Comparison of ENCODE assay signal across 19 mouse cellular contexts in the genomic region with DNA sequence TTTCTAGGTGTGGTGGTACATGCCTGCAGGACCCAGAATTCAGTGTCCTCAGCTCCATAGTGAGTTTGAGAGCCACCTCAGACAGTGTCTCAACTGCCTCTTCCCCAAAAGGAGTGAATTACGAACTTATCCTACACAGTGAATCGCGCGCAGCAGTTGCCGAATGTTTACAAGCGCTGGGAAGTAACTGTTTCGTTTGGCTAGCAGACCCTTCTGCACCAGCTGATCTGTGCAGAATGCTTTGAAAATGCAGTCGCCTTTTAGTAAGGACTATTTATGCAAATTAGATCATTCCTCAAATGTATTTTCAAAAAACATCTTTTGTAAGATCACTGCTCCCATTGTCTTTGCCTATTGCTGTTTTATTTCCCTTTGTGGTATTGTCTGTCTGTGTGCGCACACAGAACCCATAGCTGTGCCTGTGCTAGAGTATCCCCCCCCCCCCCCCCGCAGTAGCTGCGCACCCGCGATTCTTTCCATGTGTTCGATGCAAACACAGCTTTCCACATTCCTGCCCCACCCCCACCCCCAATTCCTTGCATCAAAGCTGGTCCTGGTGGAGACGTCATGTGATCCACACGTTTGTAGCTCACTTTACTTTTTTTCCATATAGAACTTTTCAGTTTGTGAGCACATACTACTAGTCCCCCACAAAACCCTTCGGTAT.
DNase-seq lines count a peak whose midpoint lies in the region; ATAC-seq lines count a peak whose summit lies in the region.
"Had no signal": no experiment of that assay in that cellular context is flagged by ENCODE, and none has a peak within 500 bp of the region (broad histone marks: within the 10 kb centered on the region; RNA-seq: fewer than 3 reads in every experiment).

No protein-coding gene starts in this region.

- ATAC-seq in midbrain, embryonic 11.5 days (ENCODE audit: low FRiP score), result no peak
- no peak for ATAC-seq in midbrain, embryonic 13.5 days
- peak; percentile 60 for ATAC-seq in forebrain, embryonic 14.5 days
- no peak for ATAC-seq in neural tube, embryonic 15.5 days (ENCODE audit: low FRiP score)
- ATAC-seq: Patski had no signal

- H3K9ac ChIP-seq in midbrain, embryonic 11.5 days (ENCODE audit: low read length), result no peak overlapping the region
- H3K9ac ChIP-seq in midbrain, embryonic 13.5 days (replicated peaks), result no peak overlapping the region
- H3K9ac ChIP-seq in forebrain, embryonic 14.5 days (ENCODE audit: low read length), result no peak overlapping the region
- H3K9ac ChIP-seq in neural tube, embryonic 15.5 days (replicated peaks), result no peak overlapping the region
- H3K9ac ChIP-seq: heart, embryonic 15.5 days; limb, embryonic 15.5 days had no signal

- peak; percentile 58 for DNase-seq in heart, embryonic 10.5 days (ENCODE audit: low spot score)
- no peak for DNase-seq in heart, adult 18-20 months
- DNase-seq in midbrain, embryonic 11.5 days (ENCODE audit: low spot score, missing footprints), result peak; percentile 73
- DNase-seq in forebrain, embryonic 14.5 days (ENCODE audit: low spot score), result peak; percentile 53
- DNase-seq in layer of hippocampus, adult 9-11 months, result no peak
- no peak for DNase-seq in layer of hippocampus, adult 11-12 months (ENCODE audit: low spot score)
- DNase-seq: cerebellum, adult 18-20 months; embryo, embryonic 11 days; gastrocnemius, postnatal 36 days; lung, adult 2 months; right cerebral cortex, adult 18-20 months; thymus, postnatal 36 days had no signal

- 78% methylated on average over 16 of the region's 17 CpGs for WGBS in heart, embryonic 10.5 days
- WGBS in midbrain, embryonic 11.5 days, result 61% methylated on average over 16 of the region's 17 CpGs
- 52% methylated on average over 17 of the region's 17 CpGs for WGBS in midbrain, embryonic 13.5 days
- WGBS in forebrain, embryonic 14.5 days, result 30% methylated on average over 17 of the region's 17 CpGs
- 46% methylated on average over 16 of the region's 17 CpGs for WGBS in neural tube, embryonic 15.5 days

- no peaks in the 10 kb centered on the region for H3K36me3 ChIP-seq in heart, embryonic 10.5 days
- no peaks in the 10 kb centered on the region for H3K36me3 ChIP-seq in midbrain, embryonic 11.5 days (ENCODE audit: control insufficient read depth, insufficient read depth, low read length)
- H3K36me3 ChIP-seq in midbrain, embryonic 13.5 days, result no peaks in the 10 kb centered on the region
- no peaks in the 10 kb centered on the region for H3K36me3 ChIP-seq in forebrain, embryonic 14.5 days (ENCODE audit: control insufficient read depth, insufficient read depth, low read length)
- H3K36me3 ChIP-seq in neural tube, embryonic 15.5 days, result no peaks in the 10 kb centered on the region
- H3K36me3 ChIP-seq: heart, embryonic 15.5 days; limb, embryonic 15.5 days had no signal

- no peaks in the 10 kb centered on the region for H3K4me1 ChIP-seq in heart, embryonic 10.5 days
- H3K4me1 ChIP-seq in midbrain, embryonic 11.5 days (ENCODE audit: control insufficient read depth, insufficient read depth, low read length), result peaks cover 2% of the 10 kb centered on the region; the same call in 1 of the 2 replicates
- H3K4me1 ChIP-seq in midbrain, embryonic 13.5 days (replicated peaks), result peaks cover 6% of the 10 kb centered on the region
- H3K4me1 ChIP-seq in forebrain, embryonic 14.5 days (ENCODE audit: control insufficient read depth, insufficient read depth, low read length), result peaks cover 8% of the 10 kb centered on the region
- 0 out of 2 replicates have a peak, but pooled peaks cover 6% of the 10 kb centered on the region for H3K4me1 ChIP-seq in neural tube, embryonic 15.5 days
- H3K4me1 ChIP-seq: heart, embryonic 15.5 days; limb, embryonic 15.5 days; megakaryocyte, embryonic 14.5 days had no signal

- no peaks in the 10 kb centered on the region for H3K27me3 ChIP-seq in heart, embryonic 10.5 days (ENCODE audit: insufficient read depth, poor library complexity, severe bottlenecking)
- H3K27me3 ChIP-seq in midbrain, embryonic 11.5 days (ENCODE audit: control insufficient read depth, insufficient read depth, low read length), result no peaks in the 10 kb centered on the region
- H3K27me3 ChIP-seq in midbrain, embryonic 13.5 days, result 0 out of 2 replicates have a peak, but pooled peaks cover 3% of the 10 kb centered on the region
- no peaks in the 10 kb centered on the region for H3K27me3 ChIP-seq in forebrain, embryonic 14.5 days (replicated peaks; ENCODE audit: control insufficient read depth, insufficient read depth, low read length)
- H3K27me3 ChIP-seq in neural tube, embryonic 15.5 days (replicated peaks), result no peaks in the 10 kb centered on the region
- H3K27me3 ChIP-seq: heart, embryonic 15.5 days; limb, embryonic 15.5 days; megakaryocyte, embryonic 14.5 days had no signal

- no peak overlapping the region for H3K4me2 ChIP-seq in midbrain, embryonic 11.5 days
- no peak overlapping the region for H3K4me2 ChIP-seq in midbrain, embryonic 13.5 days (replicated peaks)
- peak overlapping the region; percentile 12; the same call in 1 of the 2 replicates for H3K4me2 ChIP-seq in forebrain, embryonic 14.5 days (ENCODE audit: low read length)
- H3K4me2 ChIP-seq in neural tube, embryonic 15.5 days, result peak overlapping the region; percentile 40
- H3K4me2 ChIP-seq: heart, embryonic 15.5 days; limb, embryonic 15.5 days had no signal

- no peak overlapping the region for H3K4me3 ChIP-seq in heart, embryonic 10.5 days
- H3K4me3 ChIP-seq in midbrain, embryonic 11.5 days (ENCODE audit: low read depth, low read length), result no peak overlapping the region
- no peak overlapping the region for H3K4me3 ChIP-seq in midbrain, embryonic 13.5 days (replicated peaks)
- H3K4me3 ChIP-seq in forebrain, embryonic 14.5 days (ENCODE audit: low read depth, low read length), result no peak overlapping the region
- H3K4me3 ChIP-seq in neural tube, embryonic 15.5 days (replicated peaks), result 0 out of 2 replicates have a peak overlapping the region, but pooled peaks have one; percentile 12
- H3K4me3 ChIP-seq: heart, embryonic 15.5 days; limb, embryonic 15.5 days; megakaryocyte, embryonic 14.5 days had no signal

- H3K27ac ChIP-seq in heart, embryonic 10.5 days, result no peak overlapping the region
- H3K27ac ChIP-seq in midbrain, embryonic 11.5 days (ENCODE audit: low read depth, low read length), result no peak overlapping the region
- no peak overlapping the region for H3K27ac ChIP-seq in midbrain, embryonic 13.5 days
- H3K27ac ChIP-seq in forebrain, embryonic 14.5 days (ENCODE audit: low read depth, low read length), result no peak overlapping the region
- no peak overlapping the region for H3K27ac ChIP-seq in neural tube, embryonic 15.5 days (replicated peaks)
- H3K27ac ChIP-seq: heart, embryonic 15.5 days; kidney, postnatal 0 days; limb, embryonic 15.5 days had no signal

- H3K9me3 ChIP-seq in heart, embryonic 10.5 days, result no peaks in the 10 kb centered on the region
- no peaks in the 10 kb centered on the region for H3K9me3 ChIP-seq in midbrain, embryonic 11.5 days (ENCODE audit: control insufficient read depth, low read length)
- H3K9me3 ChIP-seq in midbrain, embryonic 13.5 days, result no peaks in the 10 kb centered on the region
- no peaks in the 10 kb centered on the region for H3K9me3 ChIP-seq in forebrain, embryonic 14.5 days (replicated peaks; ENCODE audit: control insufficient read depth, low read length)
- no peaks in the 10 kb centered on the region for H3K9me3 ChIP-seq in neural tube, embryonic 15.5 days (replicated peaks)
- H3K9me3 ChIP-seq: heart, embryonic 15.5 days; limb, embryonic 15.5 days had no signal

Comparison
In these comparisons a context has a peak if more than half of its experiments do, and no peak if none do; other contexts are left out.
1. DNase-seq: peak in heart, embryonic 10.5 days (single experiment), midbrain, embryonic 11.5 days (single experiment) and forebrain, embryonic 14.5 days (single experiment); none in heart, adult 18-20 months (0 of 2), layer of hippocampus, adult 9-11 months (single experiment) and layer of hippocampus, adult 11-12 months (single experiment).
2. H3K4me2 ChIP-seq: peak in forebrain, embryonic 14.5 days (single experiment) and neural tube, embryonic 15.5 days (single experiment); none in midbrain, embryonic 11.5 days (single experiment) and midbrain, embryonic 13.5 days (single experiment).